Mouse (Mus musculus): ENCODE results near the gene Srsf7.
"Not testable (repeated sequence)": the region's sequence is repeated elsewhere in the genome, so short reads cannot be mapped to it uniquely, and the experiment has no call there.

The Srsf7 gene

DNA sequence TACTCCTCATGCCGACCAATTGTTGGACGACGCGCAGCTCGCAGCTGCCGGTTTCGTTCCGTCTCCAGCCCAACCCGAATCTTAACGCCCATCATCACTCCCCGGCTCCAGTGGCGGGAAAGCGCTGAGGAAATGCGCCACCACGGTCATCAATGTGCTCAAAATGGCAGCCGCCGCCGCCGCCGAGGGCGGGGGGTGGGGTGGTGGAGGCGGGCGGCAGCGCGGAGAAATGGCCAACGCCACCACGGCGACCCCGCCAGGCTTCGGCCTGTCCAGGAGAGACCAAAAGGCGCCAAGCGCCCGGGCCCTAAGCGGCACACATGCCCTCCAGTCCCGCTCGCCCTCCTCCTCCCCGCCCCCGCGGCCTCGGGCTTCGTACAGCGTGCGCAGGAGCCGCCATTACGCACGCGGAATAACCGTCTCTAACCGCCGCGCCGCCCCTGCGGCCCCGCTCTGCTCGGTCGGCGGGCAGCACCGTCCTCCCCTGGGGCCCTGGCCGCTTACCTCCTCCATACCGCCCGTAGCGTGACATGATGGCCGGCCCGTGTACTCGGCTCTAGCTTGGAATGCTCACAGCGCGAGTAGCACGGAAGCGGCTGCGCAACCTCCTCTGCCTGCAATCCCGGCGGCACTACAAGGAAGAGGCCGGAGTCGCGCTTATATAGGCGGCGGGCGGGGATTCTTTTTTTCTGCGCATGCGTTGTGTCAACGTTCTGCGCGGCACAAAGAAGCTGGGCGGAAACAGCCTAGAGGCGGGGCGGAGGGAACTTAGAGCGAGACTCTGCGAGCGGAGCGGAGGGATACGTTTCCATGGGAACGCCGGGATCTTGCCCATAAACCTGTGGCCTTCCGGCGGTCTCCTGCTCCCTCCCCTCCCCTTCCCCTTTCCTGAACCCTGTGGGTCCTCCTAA, at the start of gene Srsf7, which contains the start of gene Ttc39d:
Gene Srsf7 (minus strand): TSS at position 637 of the 911 bp plus-strand sequence.
Gene Ttc39d (plus strand): TSS at position 790 of the 911 bp plus-strand sequence.
- peak; percentile 98 to 99 for DNase-seq

DNA sequence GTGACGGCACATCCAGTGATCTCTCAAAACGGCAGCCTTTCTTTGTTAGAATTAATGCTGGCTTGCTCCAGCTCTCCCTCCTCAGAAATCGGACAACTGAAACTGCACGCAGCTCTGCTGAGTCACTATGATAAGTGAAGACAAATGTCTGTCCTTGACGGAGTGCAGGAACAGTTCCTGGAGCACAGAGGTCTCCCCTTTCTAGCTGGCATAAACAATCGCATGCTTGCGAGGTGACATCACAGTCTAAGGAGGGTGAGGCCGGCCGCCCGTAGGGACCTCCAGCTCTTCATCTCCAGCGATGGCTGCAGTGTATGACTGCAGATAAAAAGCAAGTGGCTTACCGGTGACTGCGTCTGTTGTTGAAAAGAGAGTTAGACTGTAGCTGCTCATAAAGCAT, 48.1 kb upstream of the Srsf7 start:
- no peak for DNase-seq

DNA sequence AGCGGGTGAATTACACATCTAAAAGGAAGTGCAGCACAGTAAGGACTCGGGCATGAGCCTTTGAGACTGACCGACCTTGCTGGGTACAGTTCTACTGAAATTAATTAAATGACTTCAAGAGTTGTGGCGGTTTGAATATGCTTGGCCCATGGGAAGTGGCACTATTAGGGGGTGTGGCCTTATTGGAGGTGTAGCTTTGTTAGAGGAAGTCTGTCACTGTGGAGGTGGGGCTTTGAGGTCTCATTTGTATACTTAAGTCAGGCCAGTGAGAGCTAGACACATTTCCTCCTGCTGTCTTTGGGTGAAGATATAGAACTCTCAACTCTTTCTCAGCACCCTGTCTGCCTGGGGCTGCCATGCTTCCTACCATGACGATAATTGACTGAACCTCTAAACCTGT, 47.3 kb upstream of the Srsf7 start:
- DNase-seq = no peak

GRCm38 (mm10) chr17:80252757-80253525, 45.8 kb upstream of the Srsf7 start:
- DNase-seq = no peak

GRCm38 (mm10) chr17:80243116-80243515, 36.0 kb upstream of the Srsf7 start:
- DNase-seq = no peak

GRCm38 (mm10) chr17:80241594-80241993, 34.5 kb upstream of the Srsf7 start:
- no peak for DNase-seq

GRCm38 (mm10) chr17:80237475-80237874, 30.4 kb upstream of the Srsf7 start:
- DNase-seq = no peak

- DNase-seq = no peak
These were observed 29.7 kb upstream of the Srsf7 start for GRCm38 (mm10) chr17:80236805-80237204.

DNA sequence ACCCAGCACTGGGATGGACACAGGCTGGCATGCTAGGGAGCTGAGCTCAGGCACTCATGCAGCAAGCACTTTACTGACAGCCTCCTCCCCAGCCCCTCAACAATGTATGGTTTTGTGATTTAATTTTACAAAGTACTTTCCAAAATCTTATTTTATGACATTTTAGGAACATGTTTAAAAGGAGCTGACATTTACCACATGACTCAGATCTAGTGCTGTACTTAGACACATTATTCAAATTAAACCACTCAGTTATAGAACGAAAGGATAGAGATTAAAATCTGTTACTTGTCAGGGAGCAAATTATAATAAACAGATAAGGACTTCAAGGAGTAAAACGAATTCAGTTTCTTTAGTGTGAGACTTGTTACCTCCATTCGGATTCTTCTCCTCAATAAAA, 28.4 kb upstream of the Srsf7 start:
- DNase-seq = no peak

- DNase-seq = no peak
These were observed 27.3 kb upstream of the Srsf7 start for GRCm38 (mm10) chr17:80234376-80234775.

DNA sequence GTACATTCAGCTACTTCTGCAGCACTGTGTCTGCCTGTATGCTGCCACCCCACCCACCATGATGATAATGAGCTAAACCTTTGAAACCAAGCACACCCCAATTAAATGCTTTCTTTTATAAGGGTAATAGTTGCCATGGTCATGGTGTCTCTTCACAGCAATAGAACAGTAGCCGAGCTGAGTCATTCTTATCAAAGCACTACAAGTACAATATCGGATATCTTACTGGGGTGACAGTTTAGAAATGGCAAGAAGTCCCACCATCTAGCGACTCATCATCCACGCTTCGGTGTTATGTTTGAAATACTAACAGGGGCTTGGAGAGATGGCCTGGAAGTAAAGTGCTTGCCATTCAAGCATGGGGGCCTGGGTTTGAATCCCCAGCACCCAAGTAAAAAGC, 26.7 kb upstream of the Srsf7 start:
- no peak for DNase-seq

DNA sequence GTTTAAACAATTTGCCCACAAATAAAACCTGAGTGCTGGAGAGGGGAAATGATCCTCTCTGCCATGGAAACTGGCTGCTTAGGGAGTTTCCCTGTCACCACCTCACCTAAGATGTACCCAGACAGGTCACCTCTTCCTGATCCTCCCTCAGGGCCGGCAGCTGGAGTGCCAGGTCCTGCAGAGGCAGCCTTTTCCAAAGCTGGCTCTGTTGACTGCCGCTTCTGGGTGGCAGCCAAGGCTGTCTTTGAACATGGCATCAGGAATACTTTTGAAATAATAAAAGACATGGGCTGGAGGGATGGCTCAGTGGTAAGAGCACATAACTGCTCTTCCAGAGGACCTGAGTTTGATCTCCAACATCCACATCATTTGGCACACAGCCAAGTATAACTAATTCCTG, 22.3 kb upstream of the Srsf7 start:
- peak; percentile 17 for DNase-seq

DNA sequence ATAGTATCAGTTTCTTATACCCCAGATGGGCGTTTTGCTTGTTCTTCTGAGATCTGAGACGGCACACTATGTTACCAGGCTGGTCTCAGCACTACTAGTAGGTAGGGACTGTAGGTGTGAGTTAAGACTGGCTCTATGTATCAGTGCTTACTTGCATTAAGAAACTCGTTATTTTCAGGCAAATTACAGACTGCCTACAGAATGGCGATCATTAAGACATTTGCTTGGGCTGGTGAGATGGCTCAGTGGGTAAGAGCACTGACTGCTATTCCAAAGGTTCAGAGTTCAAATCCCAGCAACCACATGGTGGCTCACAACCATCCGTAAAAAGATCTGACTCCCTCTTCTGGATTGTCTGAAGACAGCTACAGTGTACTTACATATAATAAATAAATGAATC, 18.0 kb upstream of the Srsf7 start:
- DNase-seq = not testable (repeated sequence)

DNA sequence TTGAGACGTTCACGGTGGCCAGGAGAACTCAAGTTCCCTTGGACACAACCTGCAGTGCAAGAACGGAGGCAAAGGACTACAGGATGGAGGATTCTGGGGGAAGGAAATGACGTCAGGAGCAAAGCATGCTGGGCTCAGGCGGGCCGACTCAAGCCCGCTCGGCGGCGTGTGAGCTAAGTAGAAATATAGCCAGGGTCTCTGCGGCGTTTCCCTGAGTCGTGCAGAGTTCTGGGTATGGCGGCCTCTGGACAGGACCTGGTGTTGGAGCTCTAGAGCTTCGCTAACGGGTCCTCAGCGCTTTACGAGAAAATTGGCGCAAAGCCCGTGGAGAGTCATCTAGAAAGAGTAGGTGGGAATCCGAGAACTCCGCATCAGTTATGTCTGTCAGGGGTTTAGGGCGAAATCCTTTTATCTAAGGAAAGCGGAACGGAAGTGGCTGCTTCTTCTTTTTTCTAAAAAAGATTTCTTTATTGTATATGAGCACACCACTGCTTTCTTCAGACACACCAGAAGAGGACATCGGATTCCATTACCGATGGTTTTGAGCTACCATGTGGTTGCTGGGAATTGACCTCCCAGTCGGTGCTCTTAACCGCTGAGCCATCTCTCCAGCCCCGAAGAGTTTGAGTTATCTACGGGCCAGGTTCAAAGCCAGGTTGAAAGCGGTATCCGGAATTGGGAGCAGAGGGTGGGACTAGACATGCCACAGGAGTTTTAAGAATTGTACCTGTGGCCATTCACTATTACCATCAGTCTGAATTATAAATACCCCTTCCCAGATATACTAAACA, 17.4 kb upstream of the Srsf7 start, which contains the start of gene Gemin6:
Gene Gemin6 (plus strand): TSS at position 116 of the 791 bp plus-strand sequence.
- DNase-seq = peak; percentile 83 to 91

DNA sequence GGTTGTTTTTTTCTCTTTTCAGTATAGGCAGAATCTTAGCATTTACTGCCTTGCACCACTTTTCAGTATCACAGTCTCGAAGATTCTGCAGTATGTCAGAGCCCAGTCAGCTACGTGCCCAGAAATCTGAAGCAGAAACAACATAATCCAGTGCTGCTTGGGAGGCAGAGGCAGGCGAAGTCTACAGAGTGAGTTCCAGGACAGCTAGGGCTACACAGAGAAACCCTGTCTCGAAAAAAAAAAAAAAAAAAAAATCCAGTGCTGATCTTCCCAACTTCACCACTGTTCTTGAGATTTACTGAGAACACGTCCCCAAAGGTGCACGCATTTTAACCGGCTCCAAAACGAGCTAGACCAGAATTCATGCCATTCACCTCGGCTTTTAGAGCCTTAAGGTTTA, 16.7 kb upstream of the Srsf7 start:
- no peak for DNase-seq

- no peak for DNase-seq
These were observed 15.0 kb upstream of the Srsf7 start for GRCm38 (mm10) chr17:80221890-80222628.

- no peak for DNase-seq
These were observed 14.1 kb upstream of the Srsf7 start for GRCm38 (mm10) chr17:80221202-80221601.

GRCm38 (mm10) chr17:80220131-80220530, 13.0 kb upstream of the Srsf7 start:
- DNase-seq = no peak

DNA sequence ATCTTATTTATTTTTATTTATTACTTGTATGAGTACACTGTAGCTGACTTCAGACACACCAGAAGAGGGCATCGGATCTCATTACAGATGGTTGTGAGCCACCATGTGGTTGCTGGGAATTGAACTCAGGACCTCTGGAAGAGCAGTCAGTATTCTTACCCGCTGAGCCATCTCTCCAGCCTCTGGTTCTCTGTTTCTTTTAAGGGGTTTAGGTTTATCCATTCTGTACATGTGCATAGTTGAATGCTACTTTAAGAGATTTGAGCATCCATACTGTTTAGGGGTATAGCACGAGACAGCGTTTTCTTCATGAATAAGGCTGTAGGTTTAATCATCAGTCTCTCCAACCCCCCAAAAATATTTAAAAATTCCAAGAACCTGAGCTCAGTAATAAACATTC, 6.9 kb upstream of the Srsf7 start:
- not testable (repeated sequence) for DNase-seq

- peak in 1 of 2 experiments; percentile 68 for DNase-seq
These were observed 821 bp downstream of the Srsf7 start for GRCm38 (mm10) chr17:80206301-80206670.

DNA sequence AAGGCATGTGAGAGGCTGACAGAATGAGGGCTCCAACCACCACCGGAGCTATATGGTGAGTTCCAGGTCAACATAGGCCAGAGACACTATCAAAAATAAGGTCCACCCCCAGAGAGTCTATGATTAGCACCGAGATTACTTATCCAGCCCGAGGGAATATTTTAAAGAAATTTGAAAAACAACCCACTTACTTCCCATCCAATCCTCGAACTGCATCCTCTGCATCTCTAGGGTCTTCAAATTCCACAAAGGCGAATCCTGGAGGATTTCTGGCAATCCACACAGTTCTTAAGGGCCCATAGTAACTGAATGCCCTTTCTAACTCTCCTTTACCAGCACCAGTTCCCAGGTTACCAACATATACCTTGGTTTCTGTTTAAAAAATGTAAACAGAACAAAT, 1.4 kb downstream of the Srsf7 start:
- DNase-seq = no peak

GRCm38 (mm10) chr17:80199160-80199778, 7.8 kb downstream of the Srsf7 start:
- DNase-seq = no peak
